ENCODE assay signal across 19 mouse cellular contexts in the genomic region with DNA sequence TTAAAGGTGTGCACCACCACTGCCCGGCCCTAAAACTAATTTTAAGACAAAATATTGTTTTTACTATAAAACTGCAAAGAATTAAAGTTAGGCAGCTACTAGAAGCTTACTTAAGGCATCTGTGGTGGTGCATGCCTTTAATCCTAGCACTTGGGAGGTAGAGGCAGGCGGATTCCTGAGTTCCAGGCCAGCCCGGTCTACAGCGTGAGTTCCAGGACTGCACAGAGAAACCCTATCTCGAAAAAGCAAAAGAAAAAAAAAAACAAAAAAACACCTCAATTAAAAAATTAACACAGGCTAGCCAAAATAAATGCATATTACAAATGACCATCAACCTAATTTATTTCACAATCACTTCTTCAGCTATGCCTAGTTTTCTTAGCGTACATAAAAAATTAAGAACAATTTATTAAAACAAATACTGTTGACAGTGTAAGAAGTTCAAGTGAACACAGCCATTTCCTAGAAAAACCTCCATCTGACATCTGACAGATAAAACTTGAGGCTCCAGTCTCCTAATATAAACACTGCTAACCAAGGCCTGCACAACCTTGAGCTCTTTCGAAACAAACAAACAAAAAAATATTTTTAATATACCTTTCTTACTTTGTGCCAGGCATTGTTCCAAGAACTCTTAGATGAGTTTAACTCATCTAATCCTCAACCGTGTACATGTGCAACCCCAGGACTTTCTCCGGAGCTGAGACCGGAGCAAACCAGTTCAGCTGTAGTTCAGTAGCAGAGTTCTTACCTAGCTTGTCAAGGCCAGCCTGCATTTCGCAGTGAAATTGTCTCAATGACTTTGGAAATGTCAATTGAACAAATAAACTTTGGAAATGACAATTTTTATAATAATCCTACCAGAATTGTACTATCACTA. TPM values are rescaled to one million over a fixed set of nuclear protein-coding genes. Genes with fewer than 3 reads are reported as not detected.
DNase-seq lines count a peak whose midpoint lies in the region; ATAC-seq and TF ChIP-seq lines count a peak whose summit lies in the region.
"Had no signal": no experiment of that assay in that cellular context is flagged by ENCODE, and none has a peak within 500 bp of the region (broad histone marks: within the 10 kb centered on the region; RNA-seq: fewer than 3 reads in every experiment).

No protein-coding gene starts in this region.

- no peak overlapping the region for H3K9ac ChIP-seq in kidney, embryonic 16.5 days (replicated peaks; ENCODE audit: low read length)
- no peak overlapping the region for H3K9ac ChIP-seq in liver, adult 2 months (ENCODE audit: low read depth, low read length)
- H3K9ac ChIP-seq: intestine, embryonic 15.5 days; neural tube, embryonic 12.5 days had no signal

- no peak overlapping the region for H3K27ac ChIP-seq in kidney, embryonic 16.5 days (ENCODE audit: low read length)
- no peak overlapping the region for H3K27ac ChIP-seq in liver, adult 2 months (replicated peaks; ENCODE audit: insufficient read depth, low read depth, low read length)
- H3K27ac ChIP-seq: intestine, embryonic 15.5 days; limb, embryonic 10.5 days; neural tube, embryonic 12.5 days had no signal

- no peaks in the 10 kb centered on the region; the same call in 1 of the 2 replicates for H3K9me3 ChIP-seq in kidney, embryonic 16.5 days (ENCODE audit: low read length)
- H3K9me3 ChIP-seq: intestine, embryonic 15.5 days; limb, embryonic 10.5 days had no signal

- ATAC-seq in kidney, embryonic 16.5 days (ENCODE audit: low FRiP score, low TSS enrichment): no peak
- peak; percentile 55; the same call in 1 of the 2 replicates for ATAC-seq in erythroid progenitor cell, adult 5-6 weeks (replicated peaks; ENCODE audit: low FRiP score, poor library complexity, severe bottlenecking)
- ATAC-seq: intestine, embryonic 15.5 days; lung, postnatal 0 days had no signal

- 80% methylated on average over 11 of the region's 11 CpGs for WGBS in kidney, embryonic 16.5 days
- WGBS in liver, adult 2 months: 57% methylated on average over 11 of the region's 11 CpGs

- TF ChIP-seq CTCF in liver, adult 2 months (IDR thresholded peaks at IDR 0.05; ENCODE audit: low read depth, low read length): no peak

- no peak overlapping the region for H3K4me2 ChIP-seq in kidney, embryonic 16.5 days (replicated peaks; ENCODE audit: low read depth, low read length)
- H3K4me2 ChIP-seq: heart, embryonic 11.5 days; intestine, embryonic 15.5 days; neural tube, embryonic 12.5 days had no signal

- H3K4me1 ChIP-seq in kidney, embryonic 16.5 days (ENCODE audit: insufficient read depth, low read length): peaks cover 6% of the 10 kb centered on the region; the same call in 1 of the 2 replicates
- H3K4me1 ChIP-seq in liver, adult 2 months (ENCODE audit: control insufficient read depth, insufficient read depth, low read length): peaks cover 2% of the 10 kb centered on the region; the same call in 1 of the 2 replicates
- H3K4me1 ChIP-seq: intestine, embryonic 15.5 days; limb, embryonic 10.5 days; neural tube, embryonic 12.5 days had no signal

- DNase-seq in kidney, adult 11 months: peak; percentile 46
- peak; percentile 52 for DNase-seq in liver, adult 2 months (ENCODE audit: extremely low read depth, low read depth, low spot score)
- DNase-seq in thymus, postnatal 25 days: no peak
- DNase-seq in layer of hippocampus, adult 18-20 months (ENCODE audit: low spot score in 2 of 2): no peak
- DNase-seq in Muller cell, postnatal 12 days (ENCODE audit: inconsistent ontology term): no peak
- DNase-seq in right cerebral cortex, postnatal 25 days: no peak
- DNase-seq: adrenal gland, adult 8-10 months; B cell, adult 2 months; cerebellum, adult 11-12 months; embryo, embryonic 11 days; heart, postnatal 4 days; midbrain, embryonic 14.5 days had no signal

- H3K4me3 ChIP-seq in kidney, embryonic 16.5 days (ENCODE audit: low read length): no peak overlapping the region
- H3K4me3 ChIP-seq in liver, adult 2 months (ENCODE audit: insufficient read depth, low read depth, low read length): no peak overlapping the region
- H3K4me3 ChIP-seq: intestine, embryonic 15.5 days; limb, embryonic 10.5 days; neural tube, embryonic 12.5 days had no signal

- no peaks in the 10 kb centered on the region for H3K27me3 ChIP-seq in kidney, embryonic 16.5 days (ENCODE audit: insufficient read depth, low read length)
- no peaks in the 10 kb centered on the region for H3K27me3 ChIP-seq in liver, adult 2 months (ENCODE audit: control insufficient read depth, insufficient read depth, low read length)
- H3K27me3 ChIP-seq: intestine, embryonic 15.5 days; neural tube, embryonic 12.5 days had no signal

- peaks cover 18% of the 10 kb centered on the region; the same call in 1 of the 2 replicates for H3K79me2 ChIP-seq in liver, adult 2 months (ENCODE audit: control insufficient read depth, insufficient read depth, low read length)

- H3K36me3 ChIP-seq in kidney, embryonic 16.5 days (ENCODE audit: insufficient read depth, low read length): 0 out of 2 replicates have a peak, but pooled peaks cover 2% of the 10 kb centered on the region
- H3K36me3 ChIP-seq in liver, adult 2 months (ENCODE audit: control insufficient read depth, insufficient read depth, low read length): no peaks in the 10 kb centered on the region; the same call in 1 of the 2 replicates
- H3K36me3 ChIP-seq: intestine, embryonic 15.5 days had no signal

- TF ChIP-seq POLR2A in liver, adult 2 months (IDR thresholded peaks at IDR 0.05; ENCODE audit: extremely low read depth, insufficient read depth, low read length): no peak

RNA-seq across cellular contexts. Expression of a gene that starts 9.3 kb away (rescaled TPM):
- 9.2 and 12.6 TPM in 2 replicates for polyA plus RNA-seq in kidney, embryonic 16.5 days (2015; fragmentation: Nextera tagmentation; extraction: Ambion mirVana)
- total RNA-seq in erythroid progenitor cell, adult 5-6 weeks (2015; ENCODE audit: low replicate concordance): 31.0 and 38.1 TPM in 2 replicates
- total RNA-seq in erythroid progenitor cell, adult 5-6 weeks (2017; ENCODE audit: low replicate concordance): 15.9 and 28.3 TPM in 2 replicates
- total RNA-seq in liver, adult 2 months (2014; rRNA removed): 15.8 and 17.1 TPM in 2 replicates
- 5.4 and 6.3 TPM in 2 replicates for polyA plus RNA-seq in liver, adult 2 months (2012; rRNA removed)
- 10 to 100 TPM; 83.2 to 86.2 TPM for total RNA-seq in layer of hippocampus, adult 18-20 months (2021)

Comparison
In these comparisons a context has a peak if more than half of its experiments do, and no peak if none do; other contexts are left out.
1. DNase-seq: peak in kidney, adult 11 months (single experiment) and liver, adult 2 months (single experiment); none in thymus, postnatal 25 days (single experiment), layer of hippocampus, adult 18-20 months (0 of 2), Muller cell, postnatal 12 days (single experiment) and right cerebral cortex, postnatal 25 days (single experiment).